Mouse (Mus musculus) G1E (cell line): ENCODE measurements at regions not wholly inside any gene's neighbourhood (a gene's known extent, or its start where the extent isn't known, plus 50 kb on each side); places are given as distances from the start of the nearest gene placed in this dataset.

Experiments used
- CTCF ChIP-seq: IDR thresholded peaks from 2 replicates; pipeline ENCODE4 v1.5.1; 2012; ENCODE audit warnings: low read depth, low read length, inconsistent platforms, mixed read lengths
- GATA1 ChIP-seq: IDR thresholded peaks from 2 replicates; pipeline ENCODE4 v1.6.1; 2012; ENCODE audit warnings: borderline replicate concordance, low read length, inconsistent platforms, mixed read lengths
- POLR2AphosphoS5 ChIP-seq: IDR thresholded peaks from 2 replicates; pipeline ENCODE4 v1.6.1; 2012; ENCODE audit warnings: low read depth, low read length, inconsistent platforms; ENCODE audit not compliant: insufficient replicate concordance

GRCm38 (mm10) chr16:21060211-21060610, 93.6 kb downstream of the Teddm3 start:
- TF ChIP-seq POLR2AphosphoS5 (no peak), CTCF (no peak), GATA1 (no peak)
